In the genomic region with DNA sequence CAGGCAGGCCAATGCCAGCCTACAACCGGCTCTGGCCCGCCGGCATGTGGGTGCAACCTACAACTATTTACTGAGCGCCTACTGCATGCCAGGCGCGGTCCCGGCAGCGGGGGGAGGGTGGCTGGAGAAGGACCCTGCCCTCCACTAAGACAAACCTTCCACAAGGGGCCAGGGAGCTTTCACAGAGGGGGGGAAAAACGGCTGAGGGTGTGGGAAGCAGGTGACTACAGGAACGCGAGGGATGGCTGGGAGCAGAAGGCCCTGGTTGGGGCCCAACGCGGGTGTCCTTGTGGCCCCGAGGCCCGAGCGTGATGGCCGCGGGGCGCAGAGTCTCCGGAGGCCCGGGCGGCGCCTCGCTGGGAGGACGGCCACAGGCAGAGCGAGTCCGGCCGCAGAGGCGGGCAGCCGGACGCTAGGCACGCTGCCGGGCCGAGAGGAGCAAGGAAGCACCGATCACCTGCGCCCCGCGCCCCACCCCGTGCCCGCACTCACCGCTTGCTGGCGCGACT, we compare ENCODE assay signal across 9 mouse cellular contexts. TPM values are rescaled to one million over a fixed set of nuclear protein-coding genes. Genes with fewer than 3 reads are reported as not detected.
DNase-seq lines count a peak whose midpoint lies in the region; ATAC-seq and TF ChIP-seq lines count a peak whose summit lies in the region.
"Had no signal": no experiment of that assay in that cellular context is flagged by ENCODE, and none has a peak within 500 bp of the region (broad histone marks: within the 10 kb centered on the region; RNA-seq: fewer than 3 reads in every experiment).

No protein-coding gene starts in this region.

- no peak for TF ChIP-seq CTCF in C2C12 (IDR thresholded peaks at IDR 0.05; ENCODE audit: control insufficient read depth, insufficient read depth, insufficient read length)

- DNase-seq in cerebellum, postnatal 25 days, result no peak
- DNase-seq in embryonic facial prominence, embryonic 11.5 days (ENCODE audit: low spot score), result no peak
- peak; percentile 54 for DNase-seq in heart, postnatal 4 days
- peak; percentile 38 for DNase-seq in left cerebral cortex, postnatal 25 days (ENCODE audit: low spot score in 2 of 2)

- H3K27ac ChIP-seq in embryonic facial prominence, embryonic 11.5 days (replicated peaks; ENCODE audit: low read depth, low read length), result peak overlapping the region; percentile 59; the same call in 1 of the 2 replicates
- peak overlapping the region; percentile 93 for H3K27ac ChIP-seq in stomach, embryonic 16.5 days (ENCODE audit: low read length)

- H3K9ac ChIP-seq in embryonic facial prominence, embryonic 11.5 days (replicated peaks; ENCODE audit: low read length), result peak overlapping the region; percentile 88
- peak overlapping the region; percentile 99 for H3K9ac ChIP-seq in stomach, embryonic 16.5 days (ENCODE audit: low read length)

- H3K4me3 ChIP-seq in C2C12 (ENCODE audit: insufficient read depth, poor library complexity, severe bottlenecking), result peak overlapping the region; percentile 56
- H3K4me3 ChIP-seq in embryonic facial prominence, embryonic 11.5 days (ENCODE audit: low read depth, low read length), result peak overlapping the region; percentile 88
- peak overlapping the region; percentile 96 for H3K4me3 ChIP-seq in megakaryocyte, embryonic 14.5 days (replicated peaks)
- peak overlapping the region; percentile 95 for H3K4me3 ChIP-seq in stomach, embryonic 16.5 days (replicated peaks; ENCODE audit: low read length)

- H3K79me3 ChIP-seq in C2C12 (ENCODE audit: low read depth), result peaks cover 6% of the 10 kb centered on the region

- no peaks in the 10 kb centered on the region for H3K9me3 ChIP-seq in embryonic facial prominence, embryonic 11.5 days (replicated peaks; ENCODE audit: control insufficient read depth, low read length)
- no peaks in the 10 kb centered on the region for H3K9me3 ChIP-seq in megakaryocyte, embryonic 14.5 days
- no peaks in the 10 kb centered on the region for H3K9me3 ChIP-seq in stomach, embryonic 16.5 days (replicated peaks; ENCODE audit: control insufficient read depth, low read length)

- intact Hi-C loops in left cerebral cortex, postnatal 25 days (cut with DNase I), result no loop called here

- H3K27me3 ChIP-seq in C2C12 (ENCODE audit: control insufficient read depth, insufficient read depth, insufficient read length), result no peaks in the 10 kb centered on the region
- H3K27me3 ChIP-seq in embryonic facial prominence, embryonic 11.5 days (ENCODE audit: control insufficient read depth, insufficient read depth, low read length), result no peaks in the 10 kb centered on the region
- no peaks in the 10 kb centered on the region for H3K27me3 ChIP-seq in megakaryocyte, embryonic 14.5 days (replicated peaks)
- no peaks in the 10 kb centered on the region for H3K27me3 ChIP-seq in stomach, embryonic 16.5 days (ENCODE audit: control insufficient read depth, insufficient read depth, low read length)

- peak overlapping the region; percentile 87 for H3K4me2 ChIP-seq in embryonic facial prominence, embryonic 11.5 days (ENCODE audit: low read depth, low read length)
- peak overlapping the region; percentile 93 for H3K4me2 ChIP-seq in stomach, embryonic 16.5 days (ENCODE audit: low read depth, low read length)

- WGBS in embryonic facial prominence, embryonic 11.5 days, result under 1% methylated on average over 41 of the region's 43 CpGs
- WGBS in stomach, embryonic 16.5 days, result under 1% methylated on average over 43 of the region's 43 CpGs

- H3K36me3 ChIP-seq in C2C12 (ENCODE audit: control insufficient read depth, insufficient read depth), result peaks cover 14% of the 10 kb centered on the region
- H3K36me3 ChIP-seq in embryonic facial prominence, embryonic 11.5 days (replicated peaks; ENCODE audit: control insufficient read depth, insufficient read depth, low read depth, low read length), result peaks cover 3% of the 10 kb centered on the region
- H3K36me3 ChIP-seq in megakaryocyte, embryonic 14.5 days (replicated peaks; ENCODE audit: low read length), result peaks cover 58% of the 10 kb centered on the region
- peaks cover 13% of the 10 kb centered on the region for H3K36me3 ChIP-seq in stomach, embryonic 16.5 days (ENCODE audit: control insufficient read depth, insufficient read depth, low read length)

- ATAC-seq in cerebellum, adult (ENCODE audit: insufficient number of reproducible peaks, low FRiP score, low TSS enrichment), result peak; percentile 18; the same call in 1 of the 2 replicates
- peak; percentile 17; the same call in 1 of the 2 replicates for ATAC-seq in embryonic facial prominence, embryonic 11.5 days (replicated peaks; ENCODE audit: insufficient number of reproducible peaks, low FRiP score, low TSS enrichment, low read depth)
- ATAC-seq in stomach, embryonic 16.5 days (ENCODE audit: insufficient read depth, low FRiP score), result peak; percentile 2; the same call in 1 of the 2 replicates

- H3K4me1 ChIP-seq in embryonic facial prominence, embryonic 11.5 days (ENCODE audit: control insufficient read depth, insufficient read depth, low read length), result peaks cover 3% of the 10 kb centered on the region; the same call in 1 of the 2 replicates
- H3K4me1 ChIP-seq in megakaryocyte, embryonic 14.5 days, result peaks cover 60% of the 10 kb centered on the region
- H3K4me1 ChIP-seq in stomach, embryonic 16.5 days (ENCODE audit: control insufficient read depth, insufficient read depth, low read length), result peaks cover 25% of the 10 kb centered on the region

- peaks cover 20% of the 10 kb centered on the region for H3K79me2 ChIP-seq in C2C12 (ENCODE audit: control insufficient read depth, insufficient read depth)

- H3ac ChIP-seq in C2C12 (ENCODE audit: control insufficient read depth, insufficient read length, low read depth), result peak overlapping the region; percentile 94

TF ChIP-seq in C2C12, 6 proteins besides CTCF, POLR2A, EP300 and RAD21:
- TF ChIP-seq MYOG (IDR thresholded peaks at IDR 0.05; ENCODE audit: control insufficient read depth, extremely low read depth, insufficient read length) (no peak), FOSL1 (IDR thresholded peaks at IDR 0.05; ENCODE audit: insufficient read depth, low read length, poor library complexity, severe bottlenecking) (no peak), CEBPB (IDR thresholded peaks at IDR 0.05; ENCODE audit: low read depth) (no peak), MYOD1 (IDR thresholded peaks at IDR 0.05; ENCODE audit: control insufficient read depth, insufficient read length, low read depth) (no peak), MAX (IDR thresholded peaks at IDR 0.05) (no peak), USF1 (IDR thresholded peaks at IDR 0.05; ENCODE audit: low read depth) (no peak)
TF ChIP-seq in C2C12: peak in this region for 0.

RNA-seq across cellular contexts. Expression of a gene that starts 0.4 kb away (rescaled TPM):
- polyA plus RNA-seq in C2C12 (2012; fragmentation: generic; extraction: Trizol), result 181 TPM
- 91.4 and 91.7 TPM in 2 replicates for polyA plus RNA-seq in embryonic facial prominence, embryonic 11.5 days (2014; fragmentation: Nextera tagmentation; extraction: Ambion mirVana)
- total RNA-seq in heart, postnatal 4 days (2021), result 100 to 1,000 TPM; 105 to 119 TPM
- total RNA-seq in left cerebral cortex, postnatal 25 days (2021), result 100 to 1,000 TPM; 279 to 287 TPM
- 51.3 and 84.0 TPM in 2 replicates for polyA plus RNA-seq in megakaryocyte, embryonic 14.5 days (2012; ENCODE audit: insufficient read depth, low replicate concordance)
- polyA plus RNA-seq in stomach, embryonic 16.5 days (2015; fragmentation: Nextera tagmentation; extraction: Ambion mirVana), result 45.1 and 48.0 TPM in 2 replicates

RNA-seq across cellular contexts. Expression of a gene that starts 0.6 kb away (rescaled TPM):
- 0.32 TPM for polyA plus RNA-seq in C2C12 (2012; fragmentation: generic; extraction: Trizol)
- polyA plus RNA-seq in embryonic facial prominence, embryonic 11.5 days (2014; fragmentation: Nextera tagmentation; extraction: Ambion mirVana), result 8.2 and 8.7 TPM in 2 replicates
- 1 to 10 TPM; 4.3 to 4.5 TPM for total RNA-seq in heart, postnatal 4 days (2021)
- total RNA-seq in left cerebral cortex, postnatal 25 days (2021), result 1 to 10 TPM; 3.1 to 4.4 TPM
- 12.2 and 18.5 TPM in 2 replicates for polyA plus RNA-seq in megakaryocyte, embryonic 14.5 days (2012; ENCODE audit: insufficient read depth, low replicate concordance)
- polyA plus RNA-seq in stomach, embryonic 16.5 days (2015; fragmentation: Nextera tagmentation; extraction: Ambion mirVana), result 7.1 TPM in 2 replicates

RNA-seq across cellular contexts. Expression of a gene that starts 20.5 kb away (rescaled TPM):
- 0.05 TPM for polyA plus RNA-seq in C2C12 (2012; fragmentation: generic; extraction: Trizol)
- 2.5 and 2.6 TPM in 2 replicates for polyA plus RNA-seq in embryonic facial prominence, embryonic 11.5 days (2014; fragmentation: Nextera tagmentation; extraction: Ambion mirVana)
- total RNA-seq in heart, postnatal 4 days (2021), result not detected
- not detected for total RNA-seq in left cerebral cortex, postnatal 25 days (2021)
- polyA plus RNA-seq in megakaryocyte, embryonic 14.5 days (2012; ENCODE audit: insufficient read depth, low replicate concordance), result 0.57 TPM in 1 of 2 replicates, not detected in the other
- 4.8 and 6.3 TPM in 2 replicates for polyA plus RNA-seq in stomach, embryonic 16.5 days (2015; fragmentation: Nextera tagmentation; extraction: Ambion mirVana)
- total RNA-seq: heart, postnatal 14 days had no signal

RNA-seq across cellular contexts. Expression of a gene that starts 20.7 kb away (rescaled TPM):
- 251 TPM for polyA plus RNA-seq in C2C12 (2012; fragmentation: generic; extraction: Trizol)
- 82.0 and 93.5 TPM in 2 replicates for polyA plus RNA-seq in embryonic facial prominence, embryonic 11.5 days (2014; fragmentation: Nextera tagmentation; extraction: Ambion mirVana)
- 10 to 100 TPM; 73.9 to 84.0 TPM for total RNA-seq in heart, postnatal 4 days (2021)
- total RNA-seq in left cerebral cortex, postnatal 25 days (2021), result 10 to 100 TPM; 30.5 to 32.9 TPM
- 26.5 and 43.0 TPM in 2 replicates for polyA plus RNA-seq in megakaryocyte, embryonic 14.5 days (2012; ENCODE audit: insufficient read depth, low replicate concordance)
- 240 and 265 TPM in 2 replicates for polyA plus RNA-seq in stomach, embryonic 16.5 days (2015; fragmentation: Nextera tagmentation; extraction: Ambion mirVana)

RNA-seq across cellular contexts. Expression of a gene that starts 22.3 kb away (rescaled TPM):
- polyA plus RNA-seq in C2C12 (2012; fragmentation: generic; extraction: Trizol), result 25.2 TPM
- polyA plus RNA-seq in embryonic facial prominence, embryonic 11.5 days (2014; fragmentation: Nextera tagmentation; extraction: Ambion mirVana), result 33.0 and 34.5 TPM in 2 replicates
- 1 to 10 TPM; 4.1 to 6.1 TPM for total RNA-seq in heart, postnatal 4 days (2021)
- total RNA-seq in left cerebral cortex, postnatal 25 days (2021), result 1 to 10 TPM in 1 of 2 experiments, under 1 TPM in 1; 0.78 to 1.5 TPM
- 3.6 and 11.1 TPM in 2 replicates for polyA plus RNA-seq in megakaryocyte, embryonic 14.5 days (2012; ENCODE audit: insufficient read depth, low replicate concordance)
- polyA plus RNA-seq in stomach, embryonic 16.5 days (2015; fragmentation: Nextera tagmentation; extraction: Ambion mirVana), result 82.3 and 104 TPM in 2 replicates

Comparison
In these comparisons a context has a peak if more than half of its experiments do, and no peak if none do; other contexts are left out.
1. DNase-seq: peak in heart, postnatal 4 days (single experiment) and left cerebral cortex, postnatal 25 days (2 of 2); none in cerebellum, postnatal 25 days (0 of 2) and embryonic facial prominence, embryonic 11.5 days (single experiment).
2. Peak in every context shown above with its lines, with median percentiles within 50 percentile points of each other: ATAC-seq and H3K4me3 ChIP-seq.